ENCODE assay signal across 8 mouse cellular contexts in the genomic region with DNA sequence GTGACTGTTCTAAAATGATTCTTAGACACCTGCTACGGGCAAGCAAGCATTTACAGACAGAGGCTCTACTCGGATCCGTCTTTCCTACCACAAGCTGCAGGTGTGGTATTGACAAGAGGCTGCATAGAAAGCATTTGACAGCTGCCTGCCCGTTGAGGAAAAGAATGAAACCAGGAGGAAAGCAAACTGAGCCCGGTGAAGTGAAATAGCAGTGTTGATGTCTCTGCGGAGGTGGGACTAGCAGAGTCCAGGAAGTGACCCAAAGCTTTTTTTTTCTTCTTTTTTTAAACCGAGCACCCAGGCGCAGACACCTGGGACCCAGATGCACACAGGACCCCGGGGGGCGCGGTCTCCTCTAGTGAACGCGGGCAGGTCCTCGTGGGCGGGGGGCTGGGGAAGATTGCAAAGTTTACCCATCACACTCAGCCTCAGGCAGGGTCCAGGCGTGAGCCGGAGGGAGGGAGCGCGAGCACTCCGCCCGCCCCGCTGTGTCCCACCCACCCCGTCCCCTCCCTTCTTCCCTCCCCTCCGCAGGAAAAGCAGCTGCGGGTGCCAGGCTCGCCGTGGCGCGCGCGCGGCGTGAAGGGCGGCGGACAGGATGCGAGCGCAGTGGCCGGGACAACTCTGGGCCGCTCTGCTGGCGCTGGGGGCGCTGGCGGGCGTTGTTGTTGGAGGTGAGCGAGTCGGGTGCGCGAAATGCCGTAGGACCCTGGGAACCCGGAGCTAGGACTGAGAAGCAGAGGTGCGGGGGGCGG. TPM values are rescaled to one million over a fixed set of nuclear protein-coding genes. Genes with fewer than 3 reads are reported as not detected.
DNase-seq lines count a peak whose midpoint lies in the region; ATAC-seq and TF ChIP-seq lines count a peak whose summit lies in the region.

Gene Itgb3 (plus strand): TSS at position 510 of the 755 bp plus-strand sequence.

- no peaks in the 10 kb centered on the region for H3K9me3 ChIP-seq in MEL (replicated peaks; ENCODE audit: insufficient read depth, low read length)
- H3K9me3 ChIP-seq in hindbrain, embryonic 10.5 days = no peaks in the 10 kb centered on the region

- WGBS in cerebellum, adult 2 months = 4% methylated on average over 51 of the region's 51 CpGs
- 1% methylated on average over 51 of the region's 51 CpGs for WGBS in hindbrain, embryonic 10.5 days

- no peak within 1 kb of the TSS for H3K4me3 ChIP-seq in MEL (ENCODE audit: control insufficient read depth in 1 of 2, insufficient read depth in 1 of 2, low read depth in 2 of 2, low read length in 2 of 2)
- peak within 1 kb of the TSS; percentile 62 for H3K4me3 ChIP-seq in cerebellum, adult 2 months (replicated peaks; ENCODE audit: insufficient read depth, low read depth, low read length)
- peak within 1 kb of the TSS; percentile 70 for H3K4me3 ChIP-seq in hindbrain, embryonic 10.5 days

- no peak within 1 kb of the TSS for H3K9ac ChIP-seq in MEL (ENCODE audit: control insufficient read depth, low read depth, low read length, poor library complexity, severe bottlenecking)

- peak; percentile 74 for ATAC-seq in frontal cortex, adult (ENCODE audit: low TSS enrichment)

- peak within 1 kb of the TSS; percentile 57 for H3K27ac ChIP-seq in MEL (ENCODE audit: control insufficient read depth, low read depth, low read length)
- no peak within 1 kb of the TSS for H3K27ac ChIP-seq in cerebellum, adult 2 months (ENCODE audit: insufficient read depth, low read length)
- peak within 1 kb of the TSS; percentile 79 for H3K27ac ChIP-seq in hindbrain, embryonic 10.5 days

- no peak for TF ChIP-seq EP300 in MEL (IDR thresholded peaks at IDR 0.05; ENCODE audit: low read depth in 1 of 2, low read length in 2 of 2)

- no peak for DNase-seq in MEL (ENCODE audit: low read depth, low spot score)
- DNase-seq in cerebellum, adult 2 months = peak; percentile 79 to 80
- peak; percentile 80 for DNase-seq in hindbrain, embryonic 10.5 days (ENCODE audit: low spot score)
- peak; percentile 50 for DNase-seq in layer of hippocampus, postnatal 36 days
- peak; percentile 88 for DNase-seq in lung, postnatal 36 days
- DNase-seq in retina, adult 2 months (ENCODE audit: low read depth, low spot score) = peak; percentile 11
- peak; percentile 51 to 54 for DNase-seq in urinary bladder, adult 18-20 months (ENCODE audit: low spot score in 2 of 2)

- no peak for TF ChIP-seq CTCF in MEL (IDR thresholded peaks at IDR 0.05 in 2 of 3, conservative IDR thresholded peaks at IDR 0.05 in 1 of 3; ENCODE audit: control insufficient read depth in 1 of 3, insufficient read depth in 1 of 3, low read depth in 2 of 3, low read length in 3 of 3, poor library complexity in 1 of 3, severe bottlenecking in 1 of 3)
- no peak for TF ChIP-seq CTCF in cerebellum, adult 2 months (IDR thresholded peaks at IDR 0.05; ENCODE audit: borderline replicate concordance, insufficient read depth, low read depth, low read length)

- peaks cover 0 to 31% of the 10 kb centered on the region in 2 experiments; a peak in 2 of 4 replicates for H3K36me3 ChIP-seq in MEL (ENCODE audit: control insufficient read depth in 1 of 2, insufficient read depth in 2 of 2, low read length in 2 of 2)
- H3K36me3 ChIP-seq in hindbrain, embryonic 10.5 days = no peaks in the 10 kb centered on the region

- no peak for TF ChIP-seq RAD21 in MEL (IDR thresholded peaks at IDR 0.05; ENCODE audit: low read depth, low read length)

- no peaks in the 10 kb centered on the region for H3K79me2 ChIP-seq in MEL (ENCODE audit: control insufficient read depth, insufficient read depth, low read length, poor library complexity)

- H3K4me1 ChIP-seq in MEL (ENCODE audit: control insufficient read depth in 1 of 2, insufficient read depth in 2 of 2, low read length in 2 of 2) = peaks cover 13 to 35% of the 10 kb centered on the region in 2 experiments
- H3K4me1 ChIP-seq in cerebellum, adult 2 months (ENCODE audit: control insufficient read depth, insufficient read depth, low read length) = peaks cover 8% of the 10 kb centered on the region
- H3K4me1 ChIP-seq in hindbrain, embryonic 10.5 days (replicated peaks) = peaks cover 14% of the 10 kb centered on the region

- H3K27me3 ChIP-seq in MEL (ENCODE audit: control insufficient read depth in 1 of 2, insufficient read depth in 2 of 2, low read length in 2 of 2) = no peaks in the 10 kb centered on the region; a peak in 1 of 4 replicates
- no peaks in the 10 kb centered on the region for H3K27me3 ChIP-seq in cerebellum, adult 2 months (ENCODE audit: control insufficient read depth, insufficient read depth, low read length)
- peaks cover 76% of the 10 kb centered on the region for H3K27me3 ChIP-seq in hindbrain, embryonic 10.5 days (ENCODE audit: insufficient read depth, poor library complexity, severe bottlenecking)

- no peak for TF ChIP-seq POLR2A in MEL (IDR thresholded peaks at IDR 0.05; ENCODE audit: control insufficient read depth in 1 of 2, insufficient read depth in 1 of 2, low read depth in 1 of 2, low read length in 2 of 2, poor library complexity in 1 of 2)
- TF ChIP-seq POLR2A in cerebellum, adult 2 months (IDR thresholded peaks at IDR 0.05; ENCODE audit: borderline replicate concordance, insufficient read depth, low read length) = no peak

TF ChIP-seq in MEL, 35 proteins besides CTCF, POLR2A, EP300 and RAD21:
- no peak for TF ChIP-seq ZMIZ1 (IDR thresholded peaks at IDR 0.05; ENCODE audit: low read depth, low read length)
- TF ChIP-seq BHLHE40 (IDR thresholded peaks at IDR 0.05; ENCODE audit: borderline replicate concordance, low read depth, low read length) = no peak
- no peak for TF ChIP-seq MYC (IDR thresholded peaks at IDR 0.05; ENCODE audit: low read depth, low read length)
- no peak for TF ChIP-seq GATA1 (IDR thresholded peaks at IDR 0.05; ENCODE audit: low read depth, low read length)
- TF ChIP-seq SMC3 (IDR thresholded peaks at IDR 0.05; ENCODE audit: low read depth, low read length) = no peak
- no peak for TF ChIP-seq MAZ (IDR thresholded peaks at IDR 0.05; ENCODE audit: low read depth, low read length)
- TF ChIP-seq KAT2A (conservative IDR thresholded peaks at IDR 0.05; ENCODE audit: low read depth, low read length) = no peak
- no peak for TF ChIP-seq TBP (IDR thresholded peaks at IDR 0.05; ENCODE audit: low read depth, low read length)
- TF ChIP-seq CHD1 (IDR thresholded peaks at IDR 0.05; ENCODE audit: low read depth, low read length) = no peak
- no peak for TF ChIP-seq ZC3H11A (IDR thresholded peaks at IDR 0.05; ENCODE audit: low read depth, low read length)
- TF ChIP-seq ZKSCAN1 (IDR thresholded peaks at IDR 0.05; ENCODE audit: low read depth, low read length) = no peak
- TF ChIP-seq CHD2 (IDR thresholded peaks at IDR 0.05; ENCODE audit: low read length) = no peak
- no peak for TF ChIP-seq RCOR1 (IDR thresholded peaks at IDR 0.05; ENCODE audit: low read depth, low read length)
- TF ChIP-seq USF1 (IDR thresholded peaks at IDR 0.05; ENCODE audit: low read depth, low read length) = no peak
- TF ChIP-seq MYB (IDR thresholded peaks at IDR 0.05; ENCODE audit: low read depth, low read length) = no peak
- no peak for TF ChIP-seq HCFC1 (IDR thresholded peaks at IDR 0.05; ENCODE audit: low read depth, low read length)
- no peak for TF ChIP-seq UBTF (IDR thresholded peaks at IDR 0.05; ENCODE audit: borderline replicate concordance, insufficient read depth, low read depth, low read length)
- TF ChIP-seq NELFE (IDR thresholded peaks at IDR 0.05; ENCODE audit: low read depth, low read length) = no peak
- TF ChIP-seq TCF12 (IDR thresholded peaks at IDR 0.05; ENCODE audit: low read depth, low read length) = no peak
- no peak for TF ChIP-seq MAFK (IDR thresholded peaks at IDR 0.05; ENCODE audit: borderline replicate concordance, low read depth, low read length)

RNA-seq across cellular contexts. Expression of gene Itgb3, which starts in this region (rescaled TPM):
- 0.08 and 0.13 TPM in 2 replicates for total RNA-seq in MEL (2012; rRNA removed)
- polyA plus RNA-seq in MEL (2012; ENCODE audit: insufficient read depth in 1 of 2, insufficient read length in 2 of 2, low read depth in 1 of 2, low replicate concordance in 2 of 2, missing spikeins in 1 of 2) = under 1 TPM in 1 of 2 experiments, not detected in 1; 0.32 TPM
- polyA plus RNA-seq in cerebellum, adult 2 months (2012; rRNA removed) = 2.0 and 2.1 TPM in 2 replicates
- polyA plus RNA-seq in hindbrain, embryonic 10.5 days (2016; fragmentation: Nextera tagmentation; extraction: Ambion mirVana) = 3.5 and 3.6 TPM in 2 replicates
- total RNA-seq in layer of hippocampus, postnatal 36 days (2021) = 1 to 10 TPM; 1.3 TPM

Comparison
In these comparisons a context has a peak if more than half of its experiments do, and no peak if none do; other contexts are left out.
1. H3K4me3 ChIP-seq: peak in cerebellum, adult 2 months (single experiment) and hindbrain, embryonic 10.5 days (single experiment); none in MEL (0 of 2).